Mouse (Mus musculus) kidney, embryonic 14.5 days (tissue): ENCODE data around the gene Gm9970. TPM values are rescaled to one million over a fixed set of nuclear protein-coding genes. Genes with fewer than 3 reads are reported as not detected.

Experiments used
- ATAC-seq: fragments of 200-750 bp; cut with Nextera tagmentation; 2 replicates; pipeline ENCODE4 v1.8.0; 2017; ENCODE audit warnings: moderate number of reproducible peaks, mild to moderate bottlenecking, moderate TSS enrichment, moderate library complexity; ENCODE audit not compliant: low FRiP score, low TSS enrichment
- H3K27ac ChIP-seq: fragments of 300-500 bp; sonication (generic); 2 replicates; pipeline ENCODE4 v1.5.1; 2014; ENCODE audit warnings: low read depth, mild to moderate bottlenecking, low read length, moderate library complexity, mixed read lengths
- H3K27me3 ChIP-seq: fragments of 300-500 bp; sonication (generic); 2 replicates; pipeline ENCODE4 v1.6.1; 2014; ENCODE audit warnings: mild to moderate bottlenecking, low read length; ENCODE audit not compliant: control insufficient read depth, insufficient read depth
- H3K36me3 ChIP-seq: fragments of 300-500 bp; sonication (generic); 2 replicates; pipeline ENCODE4 v1.6.1; 2014; ENCODE audit warnings: low read length, mixed read lengths; ENCODE audit not compliant: control insufficient read depth, insufficient read depth
- H3K4me1 ChIP-seq: fragments of 300-500 bp; sonication (generic); 2 replicates; pipeline ENCODE4 v1.6.1; 2014; ENCODE audit warnings: low read length, mixed read lengths; ENCODE audit not compliant: control insufficient read depth, insufficient read depth
- H3K4me2 ChIP-seq: fragments of 300-500 bp; sonication (generic); replicated peaks from 2 replicates; pipeline ENCODE4 v1.6.1; 2014; ENCODE audit warnings: low read depth, mild to moderate bottlenecking, low read length
- H3K4me3 ChIP-seq: fragments of 300-500 bp; sonication (generic); 2 replicates; pipeline ENCODE4 v1.5.1; 2014; ENCODE audit warnings: mild to moderate bottlenecking, low read length
- H3K9ac ChIP-seq: fragments of 300-500 bp; sonication (generic); 2 replicates; pipeline ENCODE4 v1.6.1; 2014; ENCODE audit warnings: low read depth, mild to moderate bottlenecking, low read length, moderate library complexity
- H3K9me3 ChIP-seq: fragments of 300-500 bp; sonication (generic); 2 replicates; pipeline ENCODE4 v1.6.1; 2016; ENCODE audit warnings: low read length; ENCODE audit not compliant: control insufficient read depth
- WGBS: fragments of 180-500 bp; shearing (Covaris S2); extraction: QIAGEN DNeasy Blood & Tissue Kit; methylation state at CpG from one replicate; pipeline ENCODE4 v1.1.7; 2014; 5-methylcytosine and 5-hydroxymethylcytosine counted together
- polyA plus RNA-seq: library from polyadenylated mRNA; unstranded; fragments of >200 nt; fragmentation: Nextera tagmentation; extraction: Ambion mirVana; gene quantifications from 2 replicates; pipeline ENCODE4 v1.2.1, GENCODE M21; 2014

Gene Gm9970
- polyA plus RNA-seq, 1 experiment from 2014 or later: 0.72 TPM

DNA sequence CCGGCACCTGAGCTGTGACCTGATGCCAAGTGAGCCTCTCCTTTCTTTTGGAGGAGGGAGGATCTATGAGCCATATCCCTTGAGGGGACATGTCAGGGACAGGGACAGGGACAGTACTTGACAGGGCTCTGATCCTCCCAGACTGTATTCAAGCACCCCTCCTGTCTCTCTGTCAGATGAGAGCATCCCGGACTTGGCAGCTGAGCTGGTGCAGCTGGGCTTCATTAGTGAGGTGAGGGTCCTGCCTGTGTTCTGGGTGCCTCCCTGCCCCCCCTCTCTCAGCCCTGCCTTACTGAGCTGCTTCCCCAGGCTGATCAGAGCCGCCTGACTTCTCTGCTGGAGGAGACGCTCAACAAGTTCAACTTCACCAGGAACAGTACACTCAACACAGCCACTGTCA lies 9.7 kb upstream of the Gm9970 start:
- Histone ChIP-seq H3K27me3 (no peaks in the 10 kb centered on the region), H3K36me3 (peaks cover 78% of the 10 kb centered on the region), H3K4me2 (no peak overlapping the region), H3K4me3 (no peak overlapping the region; the same call in 1 of the 2 replicates), H3K27ac (no peak overlapping the region), H3K9ac (no peak overlapping the region), H3K4me1 (peaks cover 4% of the 10 kb centered on the region; the same call in 1 of the 2 replicates), H3K9me3 (no peaks in the 10 kb centered on the region)
- ATAC-seq: no peak
- 57% methylated on average over 4 of the region's 4 CpGs for WGBS

DNA sequence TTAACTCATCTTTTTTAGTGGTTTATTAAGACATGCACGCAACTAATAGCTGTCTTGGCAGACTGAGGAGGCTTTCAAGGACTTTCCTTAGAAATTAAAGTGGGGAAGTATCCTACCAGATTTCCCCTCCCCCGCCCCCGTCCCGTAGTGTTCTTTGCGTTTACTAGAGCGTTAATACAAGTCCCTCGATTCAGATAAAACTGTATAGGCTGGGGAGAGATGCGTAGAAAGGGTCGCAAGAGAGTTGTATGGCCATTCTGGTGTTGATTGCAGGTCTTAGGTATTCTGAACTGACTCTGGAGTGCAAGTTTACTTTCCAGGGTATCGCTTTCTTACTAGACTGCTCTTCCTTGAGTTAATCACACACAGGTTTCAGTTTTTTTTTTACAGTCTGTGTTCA lies 1.2 kb upstream of the Gm9970 start:
- Histone ChIP-seq H3K36me3 (peaks cover 36% of the 10 kb centered on the region), H3K27me3 (no peaks in the 10 kb centered on the region), H3K4me3 (peak overlapping the region; percentile 84), H3K9me3 (no peaks in the 10 kb centered on the region), H3K4me1 (peaks cover 8% of the 10 kb centered on the region), H3K27ac (no peak overlapping the region), H3K4me2 (peak overlapping the region; percentile 59), H3K9ac (peak overlapping the region; percentile 91)
- 21% methylated on average over 10 of the region's 10 CpGs for WGBS
- no peak for ATAC-seq

DNA sequence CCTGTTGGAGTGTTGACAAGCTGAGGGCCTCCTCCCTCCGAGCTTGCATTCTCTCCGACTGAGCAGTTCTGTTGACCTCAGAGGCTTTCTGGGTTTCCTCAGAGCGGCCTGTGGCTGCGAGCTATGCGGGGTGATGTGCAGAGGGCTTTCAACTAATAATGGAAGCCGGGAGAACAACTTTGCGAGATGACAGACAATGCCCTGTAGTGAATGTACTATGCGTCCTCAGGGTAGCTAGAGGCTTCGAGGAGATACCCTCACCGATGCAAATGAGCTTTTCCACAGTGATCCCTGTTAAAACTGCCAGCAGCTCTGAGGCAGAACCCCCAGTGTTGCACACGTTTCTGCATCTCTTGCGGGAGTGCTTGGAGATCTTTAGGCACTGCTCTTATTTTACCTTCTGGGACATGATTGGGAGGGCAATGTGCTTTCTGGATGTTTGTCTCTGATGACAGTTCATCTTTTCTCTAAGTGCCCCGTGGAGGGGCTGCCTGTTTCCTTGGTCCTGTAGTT lies 546 bp upstream of the Gm9970 start:
- no peaks in the 10 kb centered on the region for H3K27me3 ChIP-seq
- under 1% methylated on average over 13 of the region's 13 CpGs for WGBS
- peaks cover 8% of the 10 kb centered on the region for H3K4me1 ChIP-seq
- H3K27ac ChIP-seq: peak overlapping the region; percentile 97
- no peaks in the 10 kb centered on the region for H3K9me3 ChIP-seq
- ATAC-seq: no peak
- peak overlapping the region; percentile 59 for H3K4me2 ChIP-seq
- peak overlapping the region; percentile 91 for H3K9ac ChIP-seq
- peaks cover 30% of the 10 kb centered on the region for H3K36me3 ChIP-seq
- H3K4me3 ChIP-seq: peak overlapping the region; percentile 84

DNA sequence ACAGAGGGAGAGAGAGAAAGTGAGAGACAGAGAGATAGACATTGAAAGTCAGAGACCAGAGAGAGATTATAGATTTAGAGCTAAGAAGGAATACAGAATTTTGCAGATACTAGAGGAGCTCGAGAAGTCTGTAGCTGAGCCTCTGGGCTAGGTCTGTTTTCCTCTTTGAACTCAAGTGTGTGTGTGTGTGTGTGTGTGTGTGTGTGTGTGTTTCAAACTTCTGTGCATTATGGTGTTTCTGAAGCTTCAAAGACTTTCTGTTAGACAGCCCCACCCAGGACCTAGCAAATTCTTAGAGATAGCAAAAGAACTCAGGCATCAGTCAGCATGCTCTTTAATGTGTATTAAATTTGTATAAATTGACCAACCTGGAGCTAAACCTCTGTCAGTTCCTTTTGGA lies 14.4 kb downstream of the Gm9970 start:
- WGBS: 81% methylated on average over 1 of the region's 1 CpGs
- no peak overlapping the region for H3K27ac ChIP-seq
- no peak overlapping the region for H3K4me3 ChIP-seq

DNA sequence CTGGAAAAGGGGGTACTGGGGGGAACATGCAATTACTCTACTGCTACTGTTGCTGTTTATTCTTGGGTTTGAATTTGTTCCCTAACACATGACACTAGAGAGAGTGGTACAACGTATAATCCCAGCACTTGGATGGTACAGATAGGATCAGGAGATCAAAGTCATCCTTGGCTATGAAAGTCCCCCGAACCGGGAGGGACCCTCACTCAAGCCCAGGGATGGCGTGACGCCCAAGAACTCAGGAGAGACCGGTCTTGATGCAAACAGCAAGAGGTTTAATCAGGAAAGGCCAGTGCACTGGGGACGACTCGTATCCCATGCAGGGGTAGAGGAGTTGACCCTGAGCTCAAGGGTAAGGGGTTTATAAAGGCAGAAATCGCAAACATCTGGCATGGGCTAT lies 18.3 kb downstream of the Gm9970 start:
- Histone ChIP-seq H3K36me3 (no peaks in the 10 kb centered on the region), H3K4me2 (no peak overlapping the region), H3K27me3 (no peaks in the 10 kb centered on the region), H3K9ac (no peak overlapping the region), H3K9me3 (no peaks in the 10 kb centered on the region), H3K4me1 (no peaks in the 10 kb centered on the region; the same call in 1 of the 2 replicates), H3K4me3 (no peak overlapping the region), H3K27ac (no peak overlapping the region)
- no peak for ATAC-seq
- 95% methylated on average over 9 of the region's 9 CpGs for WGBS

More for the DNA sequence above, 14.4 kb downstream of the Gm9970 start:
- Histone ChIP-seq H3K36me3 (no peaks in the 10 kb centered on the region), H3K27me3 (no peaks in the 10 kb centered on the region), H3K4me1 (no peaks in the 10 kb centered on the region), H3K9ac (no peak overlapping the region), H3K4me2 (no peak overlapping the region), H3K9me3 (no peaks in the 10 kb centered on the region)
- no peak for ATAC-seq

DNA sequence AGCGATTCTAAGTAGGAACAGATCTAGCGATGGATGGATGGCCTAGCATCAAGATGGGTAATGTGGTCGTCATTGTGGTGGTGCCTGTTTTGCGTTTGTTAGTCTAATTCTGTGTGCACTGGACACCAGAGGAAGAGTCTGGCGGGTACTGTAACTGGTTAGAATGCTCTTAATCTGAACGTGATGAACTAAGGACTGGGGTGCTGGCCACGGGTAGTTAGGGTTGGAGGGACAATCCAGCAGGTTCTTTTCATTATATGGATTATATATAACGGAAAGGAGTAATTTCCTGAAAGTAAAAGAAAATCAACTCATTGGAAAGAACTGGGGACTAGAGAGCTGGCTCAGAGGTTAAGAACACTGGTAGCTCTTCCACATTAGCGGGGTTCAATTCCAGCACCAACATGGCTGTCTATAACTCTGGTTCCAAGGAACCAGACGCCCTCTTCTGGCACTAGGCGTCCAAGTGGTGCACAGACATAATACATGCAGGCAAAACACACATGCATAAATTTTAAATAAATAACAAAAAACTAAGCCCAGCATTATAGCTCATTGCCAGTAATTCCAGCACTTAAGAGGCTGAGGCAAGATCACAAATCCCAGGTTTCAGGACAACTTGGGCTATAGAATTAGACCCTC lies 19.6 kb downstream of the Gm9970 start:
- peak overlapping the region; percentile 87 for H3K4me3 ChIP-seq
- H3K9me3 ChIP-seq: no peaks in the 10 kb centered on the region
- H3K36me3 ChIP-seq: no peaks in the 10 kb centered on the region
- no peaks in the 10 kb centered on the region; the same call in 1 of the 2 replicates for H3K4me1 ChIP-seq
- H3K27me3 ChIP-seq: no peaks in the 10 kb centered on the region
- H3K27ac ChIP-seq: peak overlapping the region; percentile 95
- ATAC-seq: no peak
- H3K9ac ChIP-seq: peak overlapping the region; percentile 85
- H3K4me2 ChIP-seq: peak overlapping the region; percentile 64
- WGBS: 18% methylated on average over 11 of the region's 11 CpGs

DNA sequence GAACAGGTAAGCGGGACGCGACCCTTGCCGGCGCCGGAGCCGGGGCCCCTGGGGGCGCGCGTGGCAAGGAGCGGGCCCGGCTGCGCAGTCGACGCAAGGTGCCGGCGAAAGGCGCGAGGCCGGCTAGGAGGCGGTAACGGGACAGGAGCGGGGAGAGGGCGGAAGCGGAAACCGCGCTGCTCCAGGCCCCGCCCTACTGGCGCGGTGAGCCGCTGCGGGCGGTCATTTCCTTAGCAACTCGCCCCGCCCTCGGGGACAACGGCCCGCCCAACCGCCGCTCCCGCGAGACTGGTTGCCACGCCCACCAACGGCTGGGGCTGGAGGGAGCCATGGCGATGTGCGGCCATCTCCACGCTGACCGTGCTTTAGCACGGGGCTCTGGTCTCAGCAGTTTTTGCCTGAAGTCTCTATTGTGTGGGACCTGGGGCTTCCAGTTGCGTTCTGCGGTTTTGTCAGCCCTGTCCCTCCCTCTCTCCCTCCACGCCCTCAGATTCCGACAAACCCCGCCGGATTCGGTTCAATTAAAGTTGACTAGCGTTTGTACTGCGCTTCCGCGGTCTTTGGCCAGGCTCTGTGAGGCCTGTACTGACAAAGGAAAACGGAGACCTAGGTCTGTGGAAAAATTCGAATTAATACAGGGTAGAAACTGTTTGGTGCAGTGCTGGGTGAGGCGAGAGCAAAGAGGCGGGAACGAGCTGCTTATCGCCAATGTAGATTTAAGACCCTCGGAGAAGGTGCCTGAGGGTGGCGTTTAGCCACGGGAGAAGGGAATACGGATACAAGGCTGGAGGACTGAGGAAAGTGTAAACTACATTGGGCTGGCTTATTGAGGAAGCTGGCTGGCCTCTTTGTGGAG lies 20.4 kb downstream of the Gm9970 start, which contains the start of gene Ppm1g:
Gene Ppm1g (minus strand): TSS at position 240 of the 856 bp plus-strand sequence.
- Histone ChIP-seq H3K27ac (peak within 1 kb of the TSS; percentile 95), H3K36me3 (no peaks in the 10 kb centered on the region), H3K9ac (peak within 1 kb of the TSS; percentile 85), H3K4me2 (peak within 1 kb of the TSS; percentile 64), H3K9me3 (no peaks in the 10 kb centered on the region), H3K27me3 (no peaks in the 10 kb centered on the region), H3K4me1 (no peaks in the 10 kb centered on the region; the same call in 1 of the 2 replicates), H3K4me3 (peak within 1 kb of the TSS; percentile 87)
- ATAC-seq: peak; percentile 96
- under 1% methylated on average over 69 of the region's 70 CpGs for WGBS

DNA sequence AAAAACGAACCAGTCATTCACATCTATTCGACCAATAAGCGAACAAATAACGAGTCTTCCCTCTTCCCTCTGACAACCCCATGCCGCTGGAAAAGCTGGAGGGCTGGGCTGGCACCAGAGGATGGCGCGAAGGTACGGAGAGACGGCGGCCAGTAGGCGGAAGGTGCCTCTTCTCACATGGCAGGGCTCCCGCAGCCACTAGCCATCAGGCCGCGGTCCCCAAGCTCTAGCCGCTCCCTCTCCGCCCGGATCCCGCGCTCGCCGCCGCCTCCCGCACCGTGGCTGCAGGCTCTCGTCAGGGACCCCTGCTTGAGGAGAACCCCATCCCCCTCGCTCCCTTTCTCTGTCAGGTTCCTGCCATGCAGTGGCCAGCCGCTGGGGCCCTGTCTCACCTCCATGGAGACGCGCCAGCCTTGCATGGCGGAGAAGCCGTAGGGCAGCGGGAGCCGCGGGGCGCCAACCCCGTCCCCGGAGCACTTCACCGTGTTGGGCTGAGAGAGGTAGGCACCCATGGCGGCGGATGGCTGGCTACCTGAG lies 21.1 kb downstream of the Gm9970 start:
- Histone ChIP-seq H3K9me3 (no peaks in the 10 kb centered on the region), H3K4me3 (peak overlapping the region; percentile 87), H3K9ac (peak overlapping the region; percentile 85), H3K27ac (peak overlapping the region; percentile 95), H3K27me3 (no peaks in the 10 kb centered on the region), H3K4me2 (peak overlapping the region; percentile 64), H3K4me1 (no peaks in the 10 kb centered on the region; the same call in 1 of the 2 replicates), H3K36me3 (no peaks in the 10 kb centered on the region)
- peak; percentile 78 for ATAC-seq
- under 1% methylated on average over 39 of the region's 40 CpGs for WGBS
